Mouse (Mus musculus) G1E (cell line): ENCODE measurements around the gene Cyp8b1.

ENCODE experiments used
- CTCF ChIP-seq: IDR thresholded peaks from 2 replicates; pipeline ENCODE4 v1.5.1; 2012; ENCODE audit warnings: low read depth, low read length, inconsistent platforms, mixed read lengths
- POLR2AphosphoS5 ChIP-seq: IDR thresholded peaks from 2 replicates; pipeline ENCODE4 v1.6.1; 2012; ENCODE audit warnings: low read depth, low read length, inconsistent platforms; ENCODE audit not compliant: insufficient replicate concordance

DNA sequence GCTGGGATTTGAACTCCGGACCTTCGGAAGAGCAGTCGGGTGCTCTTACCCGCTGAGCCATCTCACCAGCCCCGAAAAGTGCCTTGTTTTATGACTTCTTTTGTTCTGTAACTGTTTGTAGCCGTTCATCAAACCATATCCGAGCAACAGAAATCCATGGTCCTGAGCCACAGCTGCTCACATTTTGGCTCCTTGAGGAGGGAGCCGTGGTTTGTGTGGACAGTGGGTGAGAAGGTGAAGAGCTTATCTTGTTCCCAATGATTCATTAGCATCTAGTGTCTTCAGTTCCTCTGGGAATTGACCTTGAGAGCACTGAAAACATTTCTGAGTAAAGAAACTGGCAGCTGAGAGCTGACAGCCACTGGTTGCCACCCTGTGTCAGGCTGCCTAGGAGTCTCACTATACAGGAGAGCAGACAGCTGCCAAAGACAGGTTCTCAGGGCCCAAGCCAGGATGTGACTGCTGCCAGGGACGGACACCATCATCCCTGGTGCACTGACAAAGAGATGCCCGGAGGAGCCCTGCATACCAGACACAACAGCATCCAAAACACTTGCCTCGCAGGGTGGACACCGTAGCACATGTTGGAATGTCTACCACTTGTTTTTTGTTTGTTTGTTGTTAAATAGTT, 23.9 kb downstream of the Cyp8b1 start:
- TF ChIP-seq CTCF, result no peak
- TF ChIP-seq POLR2AphosphoS5, result no peak
